Mouse (Mus musculus): Measurements from ENCODE around the gene Mgat3. TPM values are rescaled to one million over a fixed set of nuclear protein-coding genes. Genes with fewer than 3 reads are reported as not detected.

The Mgat3 gene
- total RNA-seq, 2 experiments from 2014 or later, result 2.8 to 3.1 TPM

- no peak for DNase-seq
Observed at GRCm38 (mm10) chr15:80149517-80149916, 24.0 kb upstream of the Mgat3 start.

GRCm38 (mm10) chr15:80152663-80153062 lies 20.9 kb upstream of the Mgat3 start:
- DNase-seq, result no peak

GRCm38 (mm10) chr15:80153757-80154156 lies 19.8 kb upstream of the Mgat3 start:
- DNase-seq, result no peak

- DNase-seq, result no peak
Observed at GRCm38 (mm10) chr15:80155707-80156106, 17.8 kb upstream of the Mgat3 start.

GRCm38 (mm10) chr15:80157197-80157943 lies 16.2 kb upstream of the Mgat3 start:
- peak; percentile 20 for DNase-seq

GRCm38 (mm10) chr15:80158001-80158706 lies 15.4 kb upstream of the Mgat3 start:
- no peak for DNase-seq

- DNase-seq, result no peak
Observed at GRCm38 (mm10) chr15:80158707-80159090, 14.8 kb upstream of the Mgat3 start.

- no peak for DNase-seq
Observed at GRCm38 (mm10) chr15:80159286-80159901, 14.1 kb upstream of the Mgat3 start.

GRCm38 (mm10) chr15:80160223-80160622 lies 13.3 kb upstream of the Mgat3 start:
- DNase-seq, result no peak

GRCm38 (mm10) chr15:80160726-80161125 lies 12.8 kb upstream of the Mgat3 start:
- peak; percentile 42 for DNase-seq

GRCm38 (mm10) chr15:80161199-80161598 lies 12.3 kb upstream of the Mgat3 start:
- DNase-seq, result no peak

- no peak for DNase-seq
Observed at GRCm38 (mm10) chr15:80162401-80162964, 11.0 kb upstream of the Mgat3 start.

GRCm38 (mm10) chr15:80163274-80163673 lies 10.2 kb upstream of the Mgat3 start:
- DNase-seq, result peak; percentile 13

GRCm38 (mm10) chr15:80163716-80164115 lies 9.8 kb upstream of the Mgat3 start:
- DNase-seq, result no peak

GRCm38 (mm10) chr15:80165396-80165795 lies 8.1 kb upstream of the Mgat3 start:
- DNase-seq, result no peak

GRCm38 (mm10) chr15:80169484-80169883 lies 4.0 kb upstream of the Mgat3 start:
- no peak for DNase-seq

- DNase-seq, result no peak
Observed at GRCm38 (mm10) chr15:80170357-80170756, 3.2 kb upstream of the Mgat3 start.

GRCm38 (mm10) chr15:80171286-80171685 lies 2.2 kb upstream of the Mgat3 start:
- no peak for DNase-seq

GRCm38 (mm10) chr15:80171791-80172190 lies 1.7 kb upstream of the Mgat3 start:
- DNase-seq, result no peak

GRCm38 (mm10) chr15:80173781-80174597 lies 468 bp downstream of the Mgat3 start:
- DNase-seq, result peak; percentile 20

GRCm38 (mm10) chr15:80174598-80174875 lies 1.0 kb downstream of the Mgat3 start:
- DNase-seq, result no peak

- DNase-seq, result no peak
Observed at GRCm38 (mm10) chr15:80175316-80175715, 1.8 kb downstream of the Mgat3 start.

All from gastrocnemius, postnatal 10 days (tissue).